Mouse (Mus musculus) kidney, embryonic 16.5 days (tissue): Measurements from ENCODE around the gene Adprhl2. TPM values are rescaled to one million over a fixed set of nuclear protein-coding genes. Genes with fewer than 3 reads are reported as not detected.
A peak's percentile ranks its signal among the peaks of the same experiment; 100 is the strongest.

Experiments used
- ATAC-seq: fragments of 200-750 bp; cut with Nextera tagmentation; 2 replicates; pipeline ENCODE4 v1.8.0; 2017; ENCODE audit warnings: moderate TSS enrichment; ENCODE audit not compliant: low FRiP score, low TSS enrichment
- H3K27ac ChIP-seq: fragments of 300-500 bp; sonication (generic); 2 replicates; pipeline ENCODE4 v1.5.1; 2014; ENCODE audit warnings: low read length
- H3K27me3 ChIP-seq: fragments of 300-500 bp; sonication (generic); 2 replicates; pipeline ENCODE4 v1.6.1; 2014; ENCODE audit warnings: low read length, control low read depth, mixed read lengths; ENCODE audit not compliant: insufficient read depth
- H3K36me3 ChIP-seq: fragments of 300-500 bp; sonication (generic); 2 replicates; pipeline ENCODE4 v1.6.1; 2014; ENCODE audit warnings: low read length, control low read depth, mixed read lengths; ENCODE audit not compliant: insufficient read depth
- H3K4me1 ChIP-seq: fragments of 300-500 bp; sonication (generic); 2 replicates; pipeline ENCODE4 v1.6.1; 2014; ENCODE audit warnings: low read length, control low read depth, mixed read lengths; ENCODE audit not compliant: insufficient read depth
- H3K4me2 ChIP-seq: fragments of 300-500 bp; sonication (generic); replicated peaks from 2 replicates; pipeline ENCODE4 v1.6.1; 2014; ENCODE audit warnings: low read depth, low read length
- H3K4me3 ChIP-seq: fragments of 300-500 bp; sonication (generic); 2 replicates; pipeline ENCODE4 v1.5.1; 2014; ENCODE audit warnings: mild to moderate bottlenecking, low read length
- H3K9ac ChIP-seq: fragments of 300-500 bp; sonication (generic); replicated peaks from 2 replicates; pipeline ENCODE4 v1.6.1; 2014; ENCODE audit warnings: low read length
- H3K9me3 ChIP-seq: fragments of 300-500 bp; sonication (generic); 2 replicates; pipeline ENCODE4 v1.6.1; 2016; ENCODE audit warnings: low read length, control low read depth
- WGBS: fragments of 180-500 bp; shearing (Covaris S2); extraction: QIAGEN DNeasy Blood & Tissue Kit; methylation state at CpG from one replicate; pipeline ENCODE4 v1.1.7; 2014; 5-methylcytosine and 5-hydroxymethylcytosine counted together
- polyA plus RNA-seq: library from polyadenylated mRNA; unstranded; fragments of >200 nt; fragmentation: Nextera tagmentation; extraction: Ambion mirVana; gene quantifications from 2 replicates; pipeline ENCODE4 v1.2.1, GENCODE M21; 2015

The Adprhl2 gene
- polyA plus RNA-seq, 1 experiment from 2014 or later: 91.6 TPM

GRCm38 (mm10) chr4:126309211-126309921, 12.1 kb downstream of the Adprhl2 start:
- WGBS: 17% methylated on average over 20 of the region's 20 CpGs
- peak overlapping the region; percentile 50 for H3K4me2 ChIP-seq
- H3K4me1 ChIP-seq: peaks cover 19% of the 10 kb centered on the region
- 0 out of 2 replicates have a peak, but pooled peaks cover 5% of the 10 kb centered on the region for H3K9me3 ChIP-seq
- H3K27me3 ChIP-seq: no peaks in the 10 kb centered on the region
- peak overlapping the region; percentile 29 for H3K4me3 ChIP-seq
- ATAC-seq: no peak
- no peak overlapping the region for H3K27ac ChIP-seq
- no peaks in the 10 kb centered on the region for H3K36me3 ChIP-seq
- peak overlapping the region; percentile 29; the same call in 1 of the 2 replicates for H3K9ac ChIP-seq

DNA sequence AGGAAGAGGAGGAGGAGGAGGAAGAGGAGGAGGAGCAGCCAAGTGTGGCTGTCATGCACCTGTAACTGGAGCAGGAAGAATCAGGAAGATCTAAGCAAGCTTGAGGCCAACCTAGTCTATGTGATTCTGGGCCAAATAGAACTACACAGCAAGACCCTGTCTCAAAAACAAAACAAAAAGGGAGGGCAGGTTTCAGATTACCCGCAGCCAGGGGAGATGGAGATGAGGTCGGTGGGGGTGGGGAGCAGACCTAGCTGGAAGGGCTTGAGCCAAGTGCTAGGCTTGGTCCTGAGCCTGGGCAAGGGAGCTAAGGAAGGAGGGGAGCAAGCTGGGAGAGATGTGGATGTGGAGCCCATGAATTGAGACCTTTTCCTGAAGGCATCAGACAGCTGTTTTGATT, 14.7 kb downstream of the Adprhl2 start:
- no peak overlapping the region for H3K9ac ChIP-seq
- peaks cover 13% of the 10 kb centered on the region for H3K27me3 ChIP-seq
- no peak overlapping the region for H3K27ac ChIP-seq
- no peaks in the 10 kb centered on the region for H3K36me3 ChIP-seq
- WGBS: 3% methylated on average over 2 of the region's 2 CpGs
- H3K4me1 ChIP-seq: peaks cover 11% of the 10 kb centered on the region
- H3K4me2 ChIP-seq: no peak overlapping the region
- no peak overlapping the region for H3K4me3 ChIP-seq
- ATAC-seq: no peak
- 0 out of 2 replicates have a peak, but pooled peaks cover 5% of the 10 kb centered on the region for H3K9me3 ChIP-seq

GRCm38 (mm10) chr4:126306058-126306457, 15.4 kb downstream of the Adprhl2 start:
- Histone ChIP-seq H3K4me3 (no peak overlapping the region), H3K27me3 (peaks cover 17% of the 10 kb centered on the region), H3K27ac (no peak overlapping the region), H3K36me3 (no peaks in the 10 kb centered on the region), H3K4me1 (peaks cover 19% of the 10 kb centered on the region), H3K4me2 (no peak overlapping the region), H3K9me3 (0 out of 2 replicates have a peak, but pooled peaks cover 5% of the 10 kb centered on the region), H3K9ac (no peak overlapping the region)
- no peak for ATAC-seq
- 87% methylated on average over 6 of the region's 6 CpGs for WGBS

DNA sequence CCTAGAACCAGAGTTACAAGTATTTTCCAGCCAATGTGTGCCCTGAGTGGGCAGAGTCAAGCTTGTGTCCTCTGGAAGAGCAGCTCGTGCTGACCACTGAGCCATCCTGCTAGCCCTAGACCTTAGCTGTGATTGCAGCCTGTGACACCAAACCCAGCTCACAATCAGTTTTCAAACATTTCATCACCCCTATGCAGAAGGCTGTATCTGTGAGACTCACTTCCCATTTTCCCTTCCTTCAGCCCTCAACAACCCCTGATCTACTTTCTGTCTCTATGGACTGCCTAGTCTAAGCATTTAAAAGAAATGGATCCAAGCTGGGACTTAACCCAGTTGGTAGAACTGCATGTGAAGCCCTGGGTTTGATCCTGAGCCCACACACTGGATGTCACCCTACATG, 16.1 kb downstream of the Adprhl2 start:
- Histone ChIP-seq H3K27me3 (peaks cover 24% of the 10 kb centered on the region), H3K4me2 (no peak overlapping the region), H3K36me3 (no peaks in the 10 kb centered on the region), H3K9ac (no peak overlapping the region), H3K9me3 (0 out of 2 replicates have a peak, but pooled peaks cover 5% of the 10 kb centered on the region), H3K4me3 (no peak overlapping the region), H3K4me1 (peaks cover 24% of the 10 kb centered on the region), H3K27ac (no peak overlapping the region)
- no peak for ATAC-seq
- 100% methylated on average over 1 of the region's 1 CpGs for WGBS

DNA sequence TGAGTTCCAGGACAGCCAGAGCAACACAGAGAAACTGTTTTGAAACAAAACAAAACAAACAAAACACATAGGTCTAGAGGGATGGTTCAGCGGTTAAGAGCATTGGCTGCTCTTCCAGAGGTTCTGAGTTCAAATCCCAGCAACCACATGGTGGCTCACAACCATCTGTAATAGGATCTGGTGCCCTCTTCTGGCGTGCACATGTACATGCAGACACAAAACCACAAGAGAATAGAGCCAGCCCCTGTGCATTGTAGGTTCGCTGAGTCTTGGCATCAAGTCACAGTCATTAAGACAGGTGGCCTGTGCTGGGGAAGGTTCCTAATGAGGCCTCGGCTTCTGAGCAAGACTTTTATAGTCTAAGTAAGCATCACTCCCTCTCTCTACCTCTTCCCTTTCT, 17.6 kb downstream of the Adprhl2 start:
- Histone ChIP-seq H3K4me3 (no peak overlapping the region), H3K4me1 (peaks cover 21% of the 10 kb centered on the region), H3K27me3 (peaks cover 32% of the 10 kb centered on the region), H3K9me3 (0 out of 2 replicates have a peak, but pooled peaks cover 5% of the 10 kb centered on the region), H3K4me2 (no peak overlapping the region), H3K36me3 (no peaks in the 10 kb centered on the region), H3K27ac (no peak overlapping the region), H3K9ac (no peak overlapping the region)
- WGBS: 68% methylated on average over 4 of the region's 4 CpGs
- no peak for ATAC-seq

DNA sequence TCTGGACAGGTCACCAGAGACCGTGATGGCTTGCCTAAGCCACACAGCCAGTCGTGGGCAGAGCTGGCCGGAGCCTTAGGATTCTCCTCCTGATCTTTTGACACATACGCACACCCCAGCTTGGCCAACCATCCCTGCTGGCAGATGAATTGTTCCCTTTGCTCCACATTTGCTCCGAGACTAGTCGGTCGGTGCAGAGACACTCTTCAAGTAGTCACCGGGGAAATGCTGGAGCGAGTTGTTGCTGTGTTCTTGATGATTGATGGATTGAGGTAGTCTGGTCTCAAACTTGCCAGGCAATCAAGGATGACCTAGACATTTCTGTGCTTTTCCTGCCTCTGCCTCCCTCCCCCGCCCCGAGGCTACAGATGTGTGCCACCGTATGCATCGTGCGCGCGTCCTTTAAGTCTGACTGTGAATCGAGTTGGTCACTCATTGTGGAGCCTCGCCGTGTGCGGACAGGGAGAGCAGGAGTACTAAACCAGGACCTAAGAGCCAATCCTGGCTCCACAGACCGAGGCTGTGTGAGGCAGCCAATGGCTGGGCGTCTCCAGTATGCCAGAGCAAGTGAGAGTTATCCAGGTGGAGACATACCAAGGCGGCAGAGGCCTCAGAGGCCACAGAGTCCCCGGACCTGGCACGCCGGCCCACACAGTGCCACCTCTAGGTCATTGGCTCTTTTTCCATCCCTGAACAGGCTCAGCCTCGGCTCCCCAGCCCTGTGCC, 19.8 kb downstream of the Adprhl2 start:
- Histone ChIP-seq H3K27me3 (peaks cover 36% of the 10 kb centered on the region), H3K27ac (no peak overlapping the region), H3K36me3 (no peaks in the 10 kb centered on the region), H3K9ac (0 out of 2 replicates have a peak overlapping the region, but pooled peaks have one; percentile 45), H3K4me2 (peak overlapping the region; percentile 72), H3K9me3 (0 out of 2 replicates have a peak, but pooled peaks cover 5% of the 10 kb centered on the region), H3K4me3 (peak overlapping the region; percentile 44), H3K4me1 (peaks cover 27% of the 10 kb centered on the region)
- ATAC-seq: peak; percentile 20; the same call in 1 of the 2 replicates
- WGBS: 7% methylated on average over 27 of the region's 27 CpGs

DNA sequence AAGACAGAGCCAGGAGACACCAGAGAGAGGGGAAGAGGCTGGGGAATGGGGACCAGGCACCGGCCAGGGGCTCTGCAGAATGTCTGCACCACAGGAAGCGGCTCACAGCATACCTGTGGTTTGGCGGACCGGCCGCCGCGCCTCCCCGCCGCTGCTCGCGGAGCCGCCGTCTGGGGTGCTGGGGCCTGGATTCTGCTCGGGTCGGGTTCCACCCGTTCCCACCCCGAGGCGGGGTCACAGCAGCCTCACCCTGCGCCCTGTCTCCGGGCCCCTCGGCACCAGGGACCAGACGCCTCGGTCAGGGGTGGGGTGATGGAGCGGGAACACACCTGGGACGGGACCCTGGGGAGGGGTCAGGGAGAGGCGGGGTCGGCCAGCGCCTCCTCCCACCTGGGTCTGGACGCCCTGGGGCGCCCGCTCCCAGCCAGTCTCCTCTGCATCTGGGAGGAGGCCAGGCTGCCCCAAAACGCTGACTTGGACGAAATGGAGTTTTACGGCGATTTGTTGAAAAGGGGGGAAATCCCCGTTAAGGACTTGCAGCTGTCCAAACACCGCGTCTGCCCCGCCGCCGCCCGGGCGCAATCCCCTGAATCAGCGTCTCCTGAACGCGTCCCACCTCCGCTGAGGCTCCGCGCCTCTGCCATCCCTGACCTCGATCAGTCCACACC, 20.5 kb downstream of the Adprhl2 start:
- WGBS: 2% methylated on average over 47 of the region's 50 CpGs
- peak overlapping the region; percentile 72 for H3K4me2 ChIP-seq
- H3K27ac ChIP-seq: no peak overlapping the region
- ATAC-seq: peak; percentile 18; the same call in 1 of the 2 replicates
- H3K4me1 ChIP-seq: peaks cover 32% of the 10 kb centered on the region
- H3K27me3 ChIP-seq: peaks cover 36% of the 10 kb centered on the region
- H3K36me3 ChIP-seq: no peaks in the 10 kb centered on the region
- H3K4me3 ChIP-seq: peak overlapping the region; percentile 44
- H3K9me3 ChIP-seq: 0 out of 2 replicates have a peak, but pooled peaks cover 3% of the 10 kb centered on the region
- peak overlapping the region; percentile 45 for H3K9ac ChIP-seq

GRCm38 (mm10) chr4:126296617-126297101, 24.8 kb downstream of the Adprhl2 start:
- H3K27ac ChIP-seq: no peak overlapping the region
- ATAC-seq: peak; percentile 16; the same call in 1 of the 2 replicates
- H3K27me3 ChIP-seq: peaks cover 22% of the 10 kb centered on the region

GRCm38 (mm10) chr4:126295937-126296336, 25.6 kb downstream of the Adprhl2 start:
- H3K9me3 ChIP-seq: no peaks in the 10 kb centered on the region

More at GRCm38 (mm10) chr4:126296617-126297101, 24.8 kb downstream of the Adprhl2 start:
- H3K4me3 ChIP-seq: peak overlapping the region; percentile 34
- peak overlapping the region; percentile 18 for H3K9ac ChIP-seq
- peak overlapping the region; percentile 57 for H3K4me2 ChIP-seq
- no peaks in the 10 kb centered on the region for H3K36me3 ChIP-seq
- under 1% methylated on average over 34 of the region's 34 CpGs for WGBS
- H3K4me1 ChIP-seq: peaks cover 27% of the 10 kb centered on the region
- H3K9me3 ChIP-seq: no peaks in the 10 kb centered on the region

More at GRCm38 (mm10) chr4:126295937-126296336, 25.6 kb downstream of the Adprhl2 start:
- Histone ChIP-seq H3K9ac (no peak overlapping the region), H3K27ac (no peak overlapping the region), H3K27me3 (peaks cover 18% of the 10 kb centered on the region), H3K4me3 (no peak overlapping the region), H3K36me3 (no peaks in the 10 kb centered on the region), H3K4me1 (peaks cover 24% of the 10 kb centered on the region), H3K4me2 (no peak overlapping the region)
- WGBS: 46% methylated on average over 4 of the region's 4 CpGs
- ATAC-seq: no peak
